Mouse (Mus musculus): ENCODE data around the gene Gm20716.

- TF ChIP-seq POLR2A (IDR thresholded peaks at IDR 0.05; ENCODE audit: insufficient read depth, low read length) (no peak), EP300 (IDR thresholded peaks at IDR 0.05; ENCODE audit: insufficient read depth, low read depth, low read length) (no peak), CTCF (IDR thresholded peaks at IDR 0.05; ENCODE audit: low read depth, low read length) (no peak)
Measured at GRCm38 (mm10) chr2:168161514-168161971, 68.6 kb downstream of the Gm20716 start.

All from ES-Bruce4 (cell line).